Mouse (Mus musculus) cortical plate, adult 2 months (tissue): ENCODE data around the gene Zc3h12b.

Experiments
- CTCF ChIP-seq: fragments of 200-500 bp; IDR thresholded peaks from 2 replicates; pipeline ENCODE4 v1.5.1; 2011; ENCODE audit warnings: mild to moderate bottlenecking, control low read depth, low read length; ENCODE audit not compliant: insufficient read depth; ENCODE audit errors: extremely low read depth
- POLR2A ChIP-seq: fragments of 200-500 bp; IDR thresholded peaks from 2 replicates; pipeline ENCODE4 v1.6.1; 2011; ENCODE audit warnings: mild to moderate bottlenecking, low read length, control low read depth; ENCODE audit not compliant: insufficient read depth; ENCODE audit errors: extremely low read depth

DNA sequence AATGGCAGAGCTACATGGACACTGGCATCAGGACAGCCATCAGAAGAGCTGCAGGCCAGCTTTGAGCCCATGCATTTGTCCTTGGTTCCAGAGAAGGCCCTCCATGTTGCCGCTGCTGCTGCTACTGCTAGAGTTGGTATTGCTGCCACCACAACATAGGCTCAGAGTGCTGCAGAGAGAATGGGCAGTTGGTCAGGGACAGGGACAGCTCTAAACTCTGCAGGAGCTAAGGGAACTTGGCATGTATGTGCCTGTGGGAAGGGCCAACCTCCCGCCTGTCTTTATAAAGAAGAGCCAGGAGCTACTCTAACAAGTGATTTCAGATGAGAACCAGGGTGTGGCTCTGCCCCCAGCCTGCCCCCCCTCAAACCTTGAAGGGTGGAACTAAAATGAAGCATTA lies 224.0 kb downstream of the Zc3h12b start:
- TF ChIP-seq POLR2A (no peak), CTCF (no peak)
